Mouse (Mus musculus): ENCODE measurements around the gene B4galt2.

Gene B4galt2

GRCm38 (mm10) chr4:117908834-117909453, 25.7 kb upstream of the B4galt2 start:
- no peak for DNase-seq (ENCODE audit: extremely low spot score, low read depth, low spot score)

- no peak for DNase-seq (ENCODE audit: extremely low spot score, low read depth, low spot score)
These were observed 22.9 kb upstream of the B4galt2 start for GRCm38 (mm10) chr4:117906196-117906595.

- no peak for DNase-seq (ENCODE audit: extremely low spot score, low read depth, low spot score)
These were observed 21.5 kb upstream of the B4galt2 start for GRCm38 (mm10) chr4:117904761-117905160.

GRCm38 (mm10) chr4:117904094-117904493, 20.8 kb upstream of the B4galt2 start:
- DNase-seq (ENCODE audit: extremely low spot score, low read depth, low spot score), result no peak

- no peak for DNase-seq (ENCODE audit: extremely low spot score, low read depth, low spot score)
These were observed 14.8 kb upstream of the B4galt2 start for GRCm38 (mm10) chr4:117898111-117898510.

GRCm38 (mm10) chr4:117896031-117896430, 12.7 kb upstream of the B4galt2 start:
- no peak for DNase-seq (ENCODE audit: extremely low spot score, low read depth, low spot score)

GRCm38 (mm10) chr4:117895339-117895738, 12.1 kb upstream of the B4galt2 start:
- no peak for DNase-seq (ENCODE audit: extremely low spot score, low read depth, low spot score)

- no peak for DNase-seq (ENCODE audit: extremely low spot score, low read depth, low spot score)
These were observed 11.3 kb upstream of the B4galt2 start for GRCm38 (mm10) chr4:117894601-117895000.

GRCm38 (mm10) chr4:117893376-117893775, 10.1 kb upstream of the B4galt2 start:
- DNase-seq (ENCODE audit: extremely low spot score, low read depth, low spot score), result no peak

GRCm38 (mm10) chr4:117891738-117892161, 8.5 kb upstream of the B4galt2 start, which contains the start of gene Dph2:
TSS of gene Dph2 (minus strand) at chr4:117892032.
- DNase-seq (ENCODE audit: extremely low spot score, low read depth, low spot score), result peak; percentile 88

GRCm38 (mm10) chr4:117890750-117891149, 7.5 kb upstream of the B4galt2 start:
- no peak for DNase-seq (ENCODE audit: extremely low spot score, low read depth, low spot score)

- no peak for DNase-seq (ENCODE audit: extremely low spot score, low read depth, low spot score)
These were observed 6.7 kb upstream of the B4galt2 start for GRCm38 (mm10) chr4:117890031-117890430.

GRCm38 (mm10) chr4:117889471-117889870, 6.2 kb upstream of the B4galt2 start:
- DNase-seq (ENCODE audit: extremely low spot score, low read depth, low spot score), result no peak

- DNase-seq (ENCODE audit: extremely low spot score, low read depth, low spot score), result no peak
These were observed 4.6 kb upstream of the B4galt2 start for GRCm38 (mm10) chr4:117887920-117888319.

GRCm38 (mm10) chr4:117887133-117887532, 3.8 kb upstream of the B4galt2 start, which contains the start of gene Atp6v0b:
TSS of gene Atp6v0b (minus strand) at chr4:117887333.
- DNase-seq (ENCODE audit: extremely low spot score, low read depth, low spot score), result peak; percentile 53

- DNase-seq (ENCODE audit: extremely low spot score, low read depth, low spot score), result no peak
These were observed 3.4 kb upstream of the B4galt2 start for GRCm38 (mm10) chr4:117886644-117887043.

- DNase-seq (ENCODE audit: extremely low spot score, low read depth, low spot score), result no peak
These were observed 2.7 kb upstream of the B4galt2 start for GRCm38 (mm10) chr4:117885994-117886393.

- DNase-seq (ENCODE audit: extremely low spot score, low read depth, low spot score), result no peak
These were observed 1.8 kb upstream of the B4galt2 start for GRCm38 (mm10) chr4:117885093-117885492.

- DNase-seq (ENCODE audit: extremely low spot score, low read depth, low spot score), result no peak
These were observed 859 bp upstream of the B4galt2 start for GRCm38 (mm10) chr4:117884146-117884545.

- DNase-seq (ENCODE audit: extremely low spot score, low read depth, low spot score), result no peak
These were observed 4.6 kb downstream of the B4galt2 start for GRCm38 (mm10) chr4:117878703-117879102.

GRCm38 (mm10) chr4:117878301-117878700, 5.0 kb downstream of the B4galt2 start:
- no peak for DNase-seq (ENCODE audit: extremely low spot score, low read depth, low spot score)

GRCm38 (mm10) chr4:117873615-117874014, 9.7 kb downstream of the B4galt2 start:
- no peak for DNase-seq (ENCODE audit: extremely low spot score, low read depth, low spot score)

- no peak for DNase-seq (ENCODE audit: extremely low spot score, low read depth, low spot score)
These were observed 10.8 kb downstream of the B4galt2 start, which contains the start of gene Ccdc24 for GRCm38 (mm10) chr4:117872471-117872886. TSS of gene Ccdc24 (minus strand) at chr4:117872557.
